Mouse (Mus musculus) CH12.LX (cell line): ENCODE measurements around the gene Hsd11b2. TPM values are rescaled to one million over a fixed set of nuclear protein-coding genes. Genes with fewer than 3 reads are reported as not detected.
A peak's percentile ranks its signal among the peaks of the same experiment; 100 is the strongest.

Source experiments
- DNase-seq: peaks from one replicate; pipeline ENCODE4 v3.0.0-alpha.2; 2013; ENCODE audit errors: extremely low read depth
- H3K27ac ChIP-seq: 2 replicates; pipeline ENCODE4 v1.5.1; 2012; ENCODE audit warnings: low read depth, mild to moderate bottlenecking, control low read depth, moderate library complexity; ENCODE audit not compliant: insufficient read depth
- H3K27me3 ChIP-seq: replicated peaks from 2 replicates; pipeline ENCODE3; 2012; ENCODE audit warnings: inconsistent platforms
- H3K36me3 ChIP-seq, 2 experiments: replicated peaks in 1 of 2; 2 replicates each; pipeline versions ENCODE3 to v1.6.1; 2012; ENCODE audit warnings: inconsistent platforms in 1 of 2, low read length in 1 of 2, mild to moderate bottlenecking in 1 of 2, mixed read lengths in 1 of 2, moderate library complexity in 1 of 2; ENCODE audit not compliant: control insufficient read depth in 1 of 2, insufficient read depth in 1 of 2
- H3K4me1 ChIP-seq, 2 experiments: 2 replicates each; pipeline ENCODE4 v1.6.1; 2012; ENCODE audit warnings: inconsistent platforms in 1 of 2, moderate library complexity in 1 of 2; ENCODE audit not compliant: insufficient read depth in 2 of 2, control insufficient read depth in 1 of 2
- H3K4me2 ChIP-seq: 2 replicates; pipeline ENCODE4 v1.6.1; 2012; ENCODE audit warnings: low read depth, mild to moderate bottlenecking, control low read depth; ENCODE audit not compliant: poor library complexity, insufficient read depth, severe bottlenecking
- H3K4me3 ChIP-seq, 3 experiments: fragments of 150-350 bp in 1 of 3; sonication (generic) in 1 of 3; replicated peaks in 1 of 3; 2 replicates each; pipeline versions ENCODE3 to v1.5.1; 2011 to 2012; ENCODE audit warnings: low read depth in 2 of 3, low read length in 2 of 3, mild to moderate bottlenecking in 2 of 3, moderate library complexity in 2 of 3, control low read depth in 1 of 3, improper control_type of control experiment in 1 of 3, inconsistent platforms in 1 of 3, mixed read lengths in 1 of 3; ENCODE audit not compliant: poor library complexity in 1 of 3
- H3K79me2 ChIP-seq: replicated peaks from 2 replicates; pipeline ENCODE4 v1.6.1; 2012; ENCODE audit warnings: mild to moderate bottlenecking, moderate library complexity; ENCODE audit not compliant: control insufficient read depth, poor library complexity, insufficient read depth, severe bottlenecking; ENCODE audit errors: extremely low read depth
- H3K9ac ChIP-seq: 2 replicates; pipeline ENCODE4 v1.6.1; 2012; ENCODE audit warnings: low read depth, mild to moderate bottlenecking, control low read depth, moderate library complexity; ENCODE audit not compliant: insufficient read depth
- H3K9me3 ChIP-seq: replicated peaks from 2 replicates; pipeline ENCODE3; 2012; ENCODE audit warnings: low read length, inconsistent platforms, mixed read lengths
- BHLHE40 ChIP-seq: IDR thresholded peaks from 2 replicates; pipeline ENCODE4 v1.6.1; 2011; ENCODE audit warnings: mild to moderate bottlenecking, low read depth, low read length, improper control_type of control experiment
- CHD1 ChIP-seq: IDR thresholded peaks from 2 replicates; pipeline ENCODE4 v1.6.1; 2012; ENCODE audit warnings: low read depth, low read length, improper control_type of control experiment, inconsistent platforms
- CHD2 ChIP-seq: IDR thresholded peaks from 2 replicates; pipeline ENCODE4 v1.6.1; 2011; ENCODE audit warnings: low read length, improper control_type of control experiment
- EP300 ChIP-seq: IDR thresholded peaks from 2 replicates; pipeline ENCODE4 v1.6.1; 2011; ENCODE audit warnings: low read length, improper control_type of control experiment
- ETS1 ChIP-seq: conservative IDR thresholded peaks from 2 replicates; pipeline ENCODE4 v1.6.1; 2012; ENCODE audit warnings: low read depth, mild to moderate bottlenecking, inconsistent platforms, low read length, improper control_type of control experiment, moderate library complexity
- HCFC1 ChIP-seq: IDR thresholded peaks from 2 replicates; pipeline ENCODE4 v1.6.1; 2012; ENCODE audit warnings: low read depth, mild to moderate bottlenecking, inconsistent platforms, low read length, improper control_type of control experiment
- IRF4 ChIP-seq: IDR thresholded peaks from 2 replicates; pipeline ENCODE4 v1.6.1; 2014; ENCODE audit warnings: low read depth, mild to moderate bottlenecking, inconsistent platforms, low read length, improper control_type of control experiment
- KAT2A ChIP-seq: IDR thresholded peaks from 2 replicates; pipeline ENCODE4 v1.6.1; 2012; ENCODE audit warnings: low read length, improper control_type of control experiment, inconsistent platforms; ENCODE audit not compliant: insufficient replicate concordance
- MAFK ChIP-seq: IDR thresholded peaks from 2 replicates; pipeline ENCODE4 v1.6.1; 2011; ENCODE audit warnings: low read length, improper control_type of control experiment; ENCODE audit not compliant: insufficient replicate concordance
- MAZ ChIP-seq: IDR thresholded peaks from 2 replicates; pipeline ENCODE4 v1.6.1; 2012; ENCODE audit warnings: low read depth, mild to moderate bottlenecking, inconsistent platforms, low read length, improper control_type of control experiment, moderate library complexity
- MXI1 ChIP-seq: IDR thresholded peaks from 2 replicates; pipeline ENCODE4 v1.6.1; 2011; ENCODE audit warnings: mild to moderate bottlenecking, low read depth, low read length, improper control_type of control experiment
- MYC ChIP-seq: IDR thresholded peaks from 2 replicates; pipeline ENCODE4 v1.6.1; 2011; ENCODE audit warnings: low read depth, mild to moderate bottlenecking, improper control_type of control experiment, low read length
- PAX5 ChIP-seq: IDR thresholded peaks from 2 replicates; pipeline ENCODE4 v1.6.1; 2012; ENCODE audit warnings: low read length, inconsistent platforms, mixed read lengths
- POLR2A ChIP-seq: IDR thresholded peaks from 2 replicates; pipeline ENCODE4 v1.6.1; 2011; ENCODE audit warnings: low read depth, mild to moderate bottlenecking, improper control_type of control experiment, low read length
- RAD21 ChIP-seq: IDR thresholded peaks from 2 replicates; pipeline ENCODE4 v1.6.1; 2011; ENCODE audit warnings: low read depth, mild to moderate bottlenecking, low read length, improper control_type of control experiment, moderate library complexity
- SIN3A ChIP-seq: IDR thresholded peaks from 2 replicates; pipeline ENCODE4 v1.6.1; 2012; ENCODE audit warnings: low read length, improper control_type of control experiment, inconsistent platforms
- TCF12 ChIP-seq: IDR thresholded peaks from 2 replicates; pipeline ENCODE4 v1.6.1; 2014; ENCODE audit warnings: low read depth, mild to moderate bottlenecking, inconsistent platforms, low read length, improper control_type of control experiment
- USF2 ChIP-seq: conservative IDR thresholded peaks from 2 replicates; pipeline ENCODE4 v1.6.1; 2011; ENCODE audit warnings: low read depth, low read length, improper control_type of control experiment
- ZC3H11A ChIP-seq: IDR thresholded peaks from 2 replicates; pipeline ENCODE4 v1.6.1; 2012; ENCODE audit warnings: low read depth, mild to moderate bottlenecking, inconsistent platforms, low read length, improper control_type of control experiment
- ZNF384 ChIP-seq: IDR thresholded peaks from 2 replicates; pipeline ENCODE4 v1.6.1; 2012; ENCODE audit warnings: low read depth, low read length, improper control_type of control experiment, inconsistent platforms
- dilution Hi-C: fragments of 300-500 bp; cut with MboI; formaldehyde crosslinking; loops from 2 replicates; pipeline ENCODE4 v1.14.3; 2020; ENCODE audit warnings: low sequenced_read_pairs; ENCODE audit not compliant: extremely low pct_unique_long_range_greater_than_20kb, extremely low pct_ligation_motif_present
- in situ Hi-C: fragments of 300-500 bp; cut with MboI; formaldehyde crosslinking; loops from 3 replicates; pipeline ENCODE4 v1.14.3; 2019; ENCODE audit warnings: low sequenced_read_pairs, low pct_ligation_motif_present, low pct_unique_long_range_greater_than_20kb, mixed read lengths
- polyA plus RNA-seq: library from polyadenylated mRNA; unstranded; fragments of >175 nt; gene quantifications from 2 replicates; pipeline ENCODE4 v1.2.1, GENCODE M21; 2012; ENCODE audit warnings: low read depth; ENCODE audit not compliant: insufficient read length
- total RNA-seq, 2 experiments: library from RNA; depleted of rRNA; stranded (reverse); fragments of 300-350 nt in 1 of 2; fragments of >200 nt in 1 of 2; gene quantifications; 2 replicates each; pipeline ENCODE4 v1.2.3; 2012 to 2014

Gene Hsd11b2
- total and polyA plus RNA-seq, 3 experiments, result not detected

DNA sequence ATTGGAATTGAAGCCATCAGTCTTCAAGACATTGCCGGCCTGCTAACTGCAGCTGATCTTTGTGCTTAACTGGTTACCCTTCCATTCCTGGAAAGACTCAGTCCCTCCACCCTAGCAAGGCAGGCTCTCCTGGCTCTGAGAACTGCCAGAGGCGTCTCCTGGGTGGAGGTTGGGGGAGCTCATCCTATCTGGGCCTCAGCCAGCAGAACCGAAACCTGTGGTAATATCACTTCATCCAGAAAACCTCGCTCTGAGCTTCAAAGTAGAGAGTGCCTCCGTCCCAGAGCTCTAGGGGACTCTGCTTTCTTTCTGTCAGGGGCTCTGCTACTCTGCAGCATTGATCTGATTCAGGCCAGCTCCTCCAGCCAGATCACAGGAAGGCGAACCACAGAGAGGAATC, 11.6 kb upstream of the Hsd11b2 start:
- no peak overlapping the region for H3K27ac ChIP-seq
- in situ Hi-C loops, result no loop called here
- H3K4me2 ChIP-seq, result peak overlapping the region; percentile 16; the same call in 1 of the 2 replicates
- H3K9ac ChIP-seq, result no peak overlapping the region
- TF ChIP-seq KAT2A (no peak), HCFC1 (no peak), IRF4 (peak; percentile 69), EP300 (peak; percentile 32; the same call in 1 of the 2 replicates)
- TF ChIP-seq, all 38 proteins: peak for 2
- H3K4me3 ChIP-seq, result no peak overlapping the region
- no peaks in the 10 kb centered on the region for H3K9me3 ChIP-seq
- H3K36me3 ChIP-seq, result no peaks in the 10 kb centered on the region
- H3K4me1 ChIP-seq, result peaks cover 6 to 28% of the 10 kb centered on the region in 2 experiments
- peak; percentile 28 for DNase-seq
- no peaks in the 10 kb centered on the region for H3K79me2 ChIP-seq
- dilution Hi-C loops, result no loop called here
- H3K27me3 ChIP-seq, result peaks cover 3% of the 10 kb centered on the region

GRCm38 (mm10) chr8:105508758-105509157, 9.8 kb upstream of the Hsd11b2 start:
- Histone ChIP-seq H3K4me2 (no peak overlapping the region), H3K4me3 (no peak overlapping the region), H3K4me1 (peaks cover 6 to 28% of the 10 kb centered on the region in 2 experiments), H3K9me3 (no peaks in the 10 kb centered on the region), H3K27ac (no peak overlapping the region), H3K9ac (no peak overlapping the region), H3K36me3 (no peaks in the 10 kb centered on the region), H3K79me2 (no peaks in the 10 kb centered on the region), H3K27me3 (peaks cover 3% of the 10 kb centered on the region)
- in situ Hi-C loops, result no loop called here
- dilution Hi-C loops, result no loop called here
- TF ChIP-seq POLR2A, result no peak
- TF ChIP-seq USF2, result no peak
- TF ChIP-seq MYC, result no peak
- no peak for TF ChIP-seq ZC3H11A
- no peak for TF ChIP-seq CHD1
- no peak for TF ChIP-seq MAFK
- no peak for TF ChIP-seq PAX5
- no peak for TF ChIP-seq ZNF384
- no peak for DNase-seq

- H3K4me1 ChIP-seq, result peaks cover 6 to 28% of the 10 kb centered on the region in 2 experiments
- H3K27ac ChIP-seq, result peak overlapping the region; percentile 9; the same call in 1 of the 2 replicates
- 0 out of 2 replicates have a peak, but pooled peaks have one; percentile 40 for TF ChIP-seq ETS1
- TF ChIP-seq RAD21, result no peak
- peak; percentile 70; the same call in 1 of the 2 replicates for TF ChIP-seq IRF4
- peak; percentile 46; the same call in 1 of the 2 replicates for TF ChIP-seq TCF12
- TF ChIP-seq SIN3A, result 0 out of 2 replicates have a peak, but pooled peaks have one; percentile 47
- peak; percentile 96 for TF ChIP-seq MAZ
- 0 out of 2 replicates have a peak, but pooled peaks have one; percentile 22 for TF ChIP-seq BHLHE40
- no peak for TF ChIP-seq CHD2
- TF ChIP-seq MXI1, result no peak
- peak overlapping the region in 2 of 3 experiments; percentile 7 to 41 for H3K4me3 ChIP-seq
- no peaks in the 10 kb centered on the region for H3K79me2 ChIP-seq
- dilution Hi-C loops (no loop called here), in situ Hi-C loops (loop anchor here (5.0 kb wide), 1 partner anchor 37 kb away; no protein-coding TSS in a partner anchor)
- H3K9ac ChIP-seq, result no peak overlapping the region
- peak; percentile 84 for DNase-seq
- H3K9me3 ChIP-seq, result no peaks in the 10 kb centered on the region
- H3K4me2 ChIP-seq, result peak overlapping the region; percentile 46
- peaks cover 2% of the 10 kb centered on the region for H3K27me3 ChIP-seq
- H3K36me3 ChIP-seq, result no peaks in the 10 kb centered on the region
Measured at GRCm38 (mm10) chr8:105509997-105510735, 8.4 kb upstream of the Hsd11b2 start.
